Comparison of ENCODE assay signal across 38 mouse cellular contexts in the genomic region with DNA sequence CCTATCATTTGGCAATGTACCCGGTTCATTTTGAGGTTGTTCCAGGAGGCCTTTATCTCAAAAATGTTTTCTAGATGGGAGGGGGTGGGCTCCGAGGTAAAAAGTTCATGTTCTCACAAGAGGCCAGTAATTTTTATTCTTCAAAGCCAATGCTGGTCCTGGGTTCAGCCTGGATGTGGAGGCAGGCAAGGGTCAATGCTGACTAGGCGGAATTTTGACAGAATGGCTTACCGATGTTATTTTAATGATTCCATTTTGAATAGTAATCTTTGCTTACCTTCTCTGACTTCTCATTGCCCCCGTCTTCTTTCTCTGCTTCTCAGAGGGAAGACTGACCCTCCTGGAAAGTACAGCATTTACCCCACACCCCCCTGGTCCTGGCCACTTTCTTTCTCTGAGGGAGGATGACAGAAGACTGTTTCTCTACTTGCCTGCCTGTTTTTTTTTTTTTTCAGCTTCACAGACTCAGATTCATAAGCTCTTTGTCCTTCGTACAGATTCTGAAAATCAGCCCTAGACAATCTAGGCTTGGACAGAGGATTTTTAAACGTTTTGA. TPM values are rescaled to one million over a fixed set of nuclear protein-coding genes. Genes with fewer than 3 reads are reported as not detected.
DNase-seq lines count a peak whose midpoint lies in the region; ATAC-seq and TF ChIP-seq lines count a peak whose summit lies in the region.
"Had no signal": no experiment of that assay in that cellular context is flagged by ENCODE, and none has a peak within 500 bp of the region (broad histone marks: within the 10 kb centered on the region; RNA-seq: fewer than 3 reads in every experiment).

No protein-coding gene starts in this region.

- H3K27ac ChIP-seq in embryonic facial prominence, embryonic 14.5 days (replicated peaks; ENCODE audit: low read depth, low read length), result no peak overlapping the region
- no peak overlapping the region for H3K27ac ChIP-seq in embryonic facial prominence, embryonic 10.5 days (replicated peaks)
- H3K27ac ChIP-seq in heart, postnatal 0 days (ENCODE audit: low read depth), result no peak overlapping the region; the same call in 1 of the 2 replicates
- no peak overlapping the region for H3K27ac ChIP-seq in limb, embryonic 13.5 days
- no peak overlapping the region for H3K27ac ChIP-seq in limb, embryonic 10.5 days
- H3K27ac ChIP-seq in intestine, embryonic 15.5 days, result no peak overlapping the region
- H3K27ac ChIP-seq: embryonic facial prominence, embryonic 13.5 days; gastrocnemius, adult 2 months; hindbrain, embryonic 13.5 days; layer of hippocampus, adult 2 months; left cerebral cortex, adult 2 months; liver, embryonic 12.5 days; macrophage; midbrain, embryonic 13.5 days; neural tube, embryonic 13.5 days had no signal

- intact Hi-C loops in heart, postnatal 36 days (cut with DNase I), result no loop called here

- WGBS in embryonic facial prominence, embryonic 14.5 days, result 65% methylated on average over 6 of the region's 7 CpGs
- 75% methylated on average over 7 of the region's 7 CpGs for WGBS in embryonic facial prominence, embryonic 10.5 days
- 41% methylated on average over 6 of the region's 7 CpGs for WGBS in heart, postnatal 0 days
- 69% methylated on average over 6 of the region's 7 CpGs for WGBS in limb, embryonic 13.5 days
- WGBS in limb, embryonic 10.5 days, result 72% methylated on average over 6 of the region's 7 CpGs
- WGBS in intestine, embryonic 15.5 days, result 60% methylated on average over 7 of the region's 7 CpGs

- no peak for TF ChIP-seq CTCF in heart, postnatal 0 days (IDR thresholded peaks at IDR 0.05; ENCODE audit: low read depth)

- no peak overlapping the region for H3K4me3 ChIP-seq in embryonic facial prominence, embryonic 14.5 days (ENCODE audit: low read depth, low read length)
- no peak overlapping the region for H3K4me3 ChIP-seq in embryonic facial prominence, embryonic 10.5 days
- no peak overlapping the region for H3K4me3 ChIP-seq in heart, postnatal 0 days (ENCODE audit: low read depth, low read length)
- no peak overlapping the region for H3K4me3 ChIP-seq in limb, embryonic 13.5 days
- H3K4me3 ChIP-seq in limb, embryonic 10.5 days, result no peak overlapping the region
- no peak overlapping the region for H3K4me3 ChIP-seq in intestine, embryonic 15.5 days (replicated peaks)
- H3K4me3 ChIP-seq: embryonic facial prominence, embryonic 13.5 days; erythroblast, embryonic 14.5 days; gastrocnemius, adult 2 months; hindbrain, embryonic 13.5 days; layer of hippocampus, adult 2 months; left cerebral cortex, adult 2 months; liver, embryonic 12.5 days; midbrain, embryonic 13.5 days; neural tube, embryonic 13.5 days had no signal

- no peak overlapping the region for H3K4me2 ChIP-seq in embryonic facial prominence, embryonic 14.5 days (ENCODE audit: low read depth, low read length)
- H3K4me2 ChIP-seq in heart, postnatal 0 days (ENCODE audit: low read depth, low read length), result no peak overlapping the region
- no peak overlapping the region for H3K4me2 ChIP-seq in limb, embryonic 13.5 days (replicated peaks)
- no peak overlapping the region for H3K4me2 ChIP-seq in intestine, embryonic 15.5 days (replicated peaks)
- H3K4me2 ChIP-seq: embryonic facial prominence, embryonic 13.5 days; hindbrain, embryonic 13.5 days; liver, embryonic 12.5 days; midbrain, embryonic 13.5 days had no signal

- TF ChIP-seq EP300 in heart, postnatal 0 days (IDR thresholded peaks at IDR 0.05; ENCODE audit: low read depth), result no peak

- ATAC-seq in embryonic facial prominence, embryonic 14.5 days (ENCODE audit: low read depth), result no peak
- no peak for ATAC-seq in heart, postnatal 0 days (ENCODE audit: insufficient read depth, low read depth)
- peak; percentile 54; the same call in 1 of the 2 replicates for ATAC-seq in limb, embryonic 13.5 days (ENCODE audit: low FRiP score, low read depth)
- no peak for ATAC-seq in intestine, embryonic 15.5 days
- ATAC-seq: forebrain, embryonic 16.5 days; intestine, postnatal 0 days; liver, embryonic 12.5 days; liver, postnatal 0 days; midbrain, embryonic 13.5 days had no signal

- H3K36me3 ChIP-seq in embryonic facial prominence, embryonic 14.5 days (ENCODE audit: control insufficient read depth, insufficient read depth, low read length), result no peaks in the 10 kb centered on the region
- no peaks in the 10 kb centered on the region for H3K36me3 ChIP-seq in embryonic facial prominence, embryonic 10.5 days (replicated peaks)
- H3K36me3 ChIP-seq in heart, postnatal 0 days (replicated peaks; ENCODE audit: control insufficient read depth, insufficient read depth, low read length), result no peaks in the 10 kb centered on the region
- H3K36me3 ChIP-seq in limb, embryonic 13.5 days, result no peaks in the 10 kb centered on the region
- H3K36me3 ChIP-seq in limb, embryonic 10.5 days, result no peaks in the 10 kb centered on the region
- H3K36me3 ChIP-seq in intestine, embryonic 15.5 days, result no peaks in the 10 kb centered on the region
- H3K36me3 ChIP-seq: embryonic facial prominence, embryonic 13.5 days; hindbrain, embryonic 13.5 days; liver, embryonic 12.5 days; midbrain, embryonic 13.5 days; neural tube, embryonic 13.5 days had no signal

- DNase-seq in embryonic facial prominence, embryonic 14.5 days (ENCODE audit: low spot score), result peak; percentile 23
- no peak for DNase-seq in embryonic facial prominence, embryonic 10.5 days (ENCODE audit: low spot score)
- DNase-seq in heart, postnatal 0 days (ENCODE audit: low spot score), result peak; percentile 16
- no peak for DNase-seq in heart, postnatal 36 days
- no peak for DNase-seq in limb, embryonic 10.5 days (ENCODE audit: low spot score)
- DNase-seq: adrenal gland, postnatal 25 days; cerebellum, adult 11-12 months; cerebellum, adult 9-11 months; embryo, embryonic 11 days; gastrocnemius, adult 2 months; heart, postnatal 4 days; liver, postnatal 0 days; lung, postnatal 10 days; right cerebral cortex, postnatal 4 days; thymus, postnatal 14 days had no signal

- no peaks in the 10 kb centered on the region for H3K4me1 ChIP-seq in embryonic facial prominence, embryonic 14.5 days (ENCODE audit: control insufficient read depth, insufficient read depth, low read length)
- no peaks in the 10 kb centered on the region for H3K4me1 ChIP-seq in embryonic facial prominence, embryonic 10.5 days
- H3K4me1 ChIP-seq in heart, postnatal 0 days (ENCODE audit: control insufficient read depth, insufficient read depth), result no peaks in the 10 kb centered on the region
- no peaks in the 10 kb centered on the region for H3K4me1 ChIP-seq in limb, embryonic 13.5 days
- H3K4me1 ChIP-seq in limb, embryonic 10.5 days, result no peaks in the 10 kb centered on the region
- no peaks in the 10 kb centered on the region for H3K4me1 ChIP-seq in intestine, embryonic 15.5 days (replicated peaks)
- H3K4me1 ChIP-seq: embryonic facial prominence, embryonic 13.5 days; hindbrain, embryonic 13.5 days; liver, embryonic 12.5 days; midbrain, embryonic 13.5 days; neural tube, embryonic 13.5 days had no signal

- no peaks in the 10 kb centered on the region for H3K27me3 ChIP-seq in embryonic facial prominence, embryonic 14.5 days (replicated peaks; ENCODE audit: control insufficient read depth, insufficient read depth, low read length)
- H3K27me3 ChIP-seq in embryonic facial prominence, embryonic 10.5 days (replicated peaks; ENCODE audit: low read depth, poor library complexity, severe bottlenecking), result no peaks in the 10 kb centered on the region
- no peaks in the 10 kb centered on the region for H3K27me3 ChIP-seq in heart, postnatal 0 days (ENCODE audit: control insufficient read depth, insufficient read depth, low read length)
- H3K27me3 ChIP-seq in limb, embryonic 13.5 days, result no peaks in the 10 kb centered on the region
- H3K27me3 ChIP-seq in limb, embryonic 10.5 days (ENCODE audit: low read depth, poor library complexity, severe bottlenecking), result no peaks in the 10 kb centered on the region
- H3K27me3 ChIP-seq in intestine, embryonic 15.5 days (replicated peaks), result no peaks in the 10 kb centered on the region
- H3K27me3 ChIP-seq: embryonic facial prominence, embryonic 13.5 days; hindbrain, embryonic 13.5 days; liver, embryonic 12.5 days; midbrain, embryonic 13.5 days; neural tube, embryonic 13.5 days had no signal

- H3K9ac ChIP-seq in embryonic facial prominence, embryonic 14.5 days (ENCODE audit: low read depth, low read length), result no peak overlapping the region
- H3K9ac ChIP-seq in heart, postnatal 0 days (replicated peaks; ENCODE audit: low read depth, low read length), result no peak overlapping the region
- no peak overlapping the region for H3K9ac ChIP-seq in limb, embryonic 13.5 days
- H3K9ac ChIP-seq in intestine, embryonic 15.5 days, result no peak overlapping the region
- H3K9ac ChIP-seq: embryonic facial prominence, embryonic 13.5 days; hindbrain, embryonic 13.5 days; liver, embryonic 12.5 days; liver, postnatal 0 days; midbrain, embryonic 13.5 days; neural tube, embryonic 13.5 days had no signal

- H3K9me3 ChIP-seq in embryonic facial prominence, embryonic 14.5 days (ENCODE audit: control insufficient read depth, low read length), result 0 out of 2 replicates have a peak, but pooled peaks cover 5% of the 10 kb centered on the region
- no peaks in the 10 kb centered on the region for H3K9me3 ChIP-seq in embryonic facial prominence, embryonic 10.5 days
- no peaks in the 10 kb centered on the region for H3K9me3 ChIP-seq in heart, postnatal 0 days (replicated peaks; ENCODE audit: control insufficient read depth, low read length)
- H3K9me3 ChIP-seq in limb, embryonic 13.5 days, result no peaks in the 10 kb centered on the region; the same call in 1 of the 2 replicates
- no peaks in the 10 kb centered on the region for H3K9me3 ChIP-seq in limb, embryonic 10.5 days (replicated peaks)
- H3K9me3 ChIP-seq in intestine, embryonic 15.5 days, result no peaks in the 10 kb centered on the region
- H3K9me3 ChIP-seq: liver, embryonic 12.5 days; midbrain, embryonic 13.5 days; neural tube, embryonic 13.5 days had no signal

RNA-seq across cellular contexts. Expression of gene BC048507, which starts 13.7 kb away (rescaled TPM):
- polyA plus RNA-seq in embryonic facial prominence, embryonic 14.5 days (2014; fragmentation: Nextera tagmentation; extraction: Ambion mirVana), result not detected in 2 replicates
- polyA plus RNA-seq in embryonic facial prominence, embryonic 10.5 days (2016; fragmentation: Nextera tagmentation; extraction: Ambion mirVana), result not detected in 2 replicates
- total RNA-seq in heart, postnatal 0 days (2014; rRNA removed; ENCODE audit: low replicate concordance), result not detected in 2 replicates
- polyA plus RNA-seq in heart, postnatal 0 days (2015; fragmentation: Nextera tagmentation; extraction: Ambion mirVana), result not detected in 2 replicates
- total RNA-seq in heart, postnatal 36 days (2021), result not detected
- polyA plus RNA-seq in limb, embryonic 13.5 days (2015; fragmentation: Nextera tagmentation; extraction: Ambion mirVana), result not detected in 2 replicates
- not detected in 2 replicates for polyA plus RNA-seq in limb, embryonic 10.5 days (2016; fragmentation: Nextera tagmentation; extraction: Ambion mirVana)
- not detected in 2 replicates for polyA plus RNA-seq in intestine, embryonic 15.5 days (2015; fragmentation: Nextera tagmentation; extraction: Ambion mirVana)
- total RNA-seq: adrenal gland, postnatal 25 days; gastrocnemius, adult 2 months; gastrocnemius, postnatal 4 days; heart, postnatal 4 days; layer of hippocampus, adult 2 months; layer of hippocampus, postnatal 14 days; left cerebral cortex, adult 2 months; left cerebral cortex, postnatal 25 days; megakaryocyte-erythroid progenitor cell, adult 5-6 weeks; MEL had no signal
- polyA plus RNA-seq: C2C12; embryonic facial prominence, embryonic 13.5 days; erythroblast, embryonic 14.5 days; forebrain, embryonic 11.5 days; forebrain, embryonic 16.5 days; hindbrain, embryonic 13.5 days; intestine, postnatal 0 days; limb, embryonic 14.5 days; liver, embryonic 12.5 days; liver, postnatal 0 days; macrophage; midbrain, embryonic 13.5 days; neural tube, embryonic 13.5 days; spleen, adult 2 months; urinary bladder, adult 2 months had no signal

RNA-seq across cellular contexts. Expression of gene Gm10037, which starts 45.9 kb away (rescaled TPM):
- 2.3 and 3.2 TPM in 2 replicates for polyA plus RNA-seq in embryonic facial prominence, embryonic 14.5 days (2014; fragmentation: Nextera tagmentation; extraction: Ambion mirVana)
- polyA plus RNA-seq in embryonic facial prominence, embryonic 10.5 days (2016; fragmentation: Nextera tagmentation; extraction: Ambion mirVana), result 1.9 and 2.7 TPM in 2 replicates
- not detected in 2 replicates for total RNA-seq in heart, postnatal 0 days (2014; rRNA removed; ENCODE audit: low replicate concordance)
- polyA plus RNA-seq in heart, postnatal 0 days (2015; fragmentation: Nextera tagmentation; extraction: Ambion mirVana), result 0.67 and 0.97 TPM in 2 replicates
- 1 to 10 TPM in 1 of 2 experiments, under 1 TPM in 1; 0.89 to 1.2 TPM for total RNA-seq in heart, postnatal 36 days (2021)
- polyA plus RNA-seq in limb, embryonic 13.5 days (2015; fragmentation: Nextera tagmentation; extraction: Ambion mirVana), result 4.0 and 4.2 TPM in 2 replicates
- polyA plus RNA-seq in limb, embryonic 10.5 days (2016; fragmentation: Nextera tagmentation; extraction: Ambion mirVana), result 2.0 and 3.7 TPM in 2 replicates
- 2.1 and 2.2 TPM in 2 replicates for polyA plus RNA-seq in intestine, embryonic 15.5 days (2015; fragmentation: Nextera tagmentation; extraction: Ambion mirVana)
- total RNA-seq: megakaryocyte-erythroid progenitor cell, adult 5-6 weeks; MEL had no signal
- polyA plus RNA-seq: C2C12; erythroblast, embryonic 14.5 days had no signal

Comparison
In these comparisons a context has a peak if more than half of its experiments do, and no peak if none do; other contexts are left out.
1. DNase-seq: peak in embryonic facial prominence, embryonic 14.5 days (single experiment) and heart, postnatal 0 days (single experiment); none in embryonic facial prominence, embryonic 10.5 days (single experiment), heart, postnatal 36 days (0 of 2) and limb, embryonic 10.5 days (single experiment).